Mouse (Mus musculus): Measurements from ENCODE around the gene Ctnna3. TPM values are rescaled to one million over a fixed set of nuclear protein-coding genes. Genes with fewer than 3 reads are reported as not detected.
"Not testable (repeated sequence)": the region's sequence is repeated elsewhere in the genome, so short reads cannot be mapped to it uniquely, and the experiment has no call there.

Ctnna3 gene
- polyA plus RNA-seq, 1 experiment from 2014 or later: 0.48 TPM

- no peak for DNase-seq (ENCODE audit: low spot score)
Observed at GRCm38 (mm10) chr10:64870888-64871287, 1441.0 kb downstream of the Ctnna3 start.

- no peak for DNase-seq (ENCODE audit: low spot score)
Observed at GRCm38 (mm10) chr10:64876506-64876905, 1446.6 kb downstream of the Ctnna3 start.

- DNase-seq (ENCODE audit: low spot score): no peak
Observed at GRCm38 (mm10) chr10:64879860-64880259, 1450.0 kb downstream of the Ctnna3 start.

GRCm38 (mm10) chr10:64886946-64887345 is 1457.0 kb downstream of the Ctnna3 start:
- DNase-seq (ENCODE audit: low spot score): no peak

- DNase-seq (ENCODE audit: low spot score): no peak
Observed at GRCm38 (mm10) chr10:64892458-64892857, 1462.6 kb downstream of the Ctnna3 start.

GRCm38 (mm10) chr10:64898739-64899138 is 1468.8 kb downstream of the Ctnna3 start:
- no peak for DNase-seq (ENCODE audit: low spot score)

GRCm38 (mm10) chr10:64901726-64902125 is 1471.8 kb downstream of the Ctnna3 start:
- no peak for DNase-seq (ENCODE audit: low spot score)

- DNase-seq (ENCODE audit: low spot score): no peak
Observed at GRCm38 (mm10) chr10:64940975-64941374, 1511.1 kb downstream of the Ctnna3 start.

- no peak for DNase-seq (ENCODE audit: low spot score)
Observed at GRCm38 (mm10) chr10:64958391-64958790, 1528.5 kb downstream of the Ctnna3 start.

GRCm38 (mm10) chr10:64992871-64993270 is 1563.0 kb downstream of the Ctnna3 start:
- no peak for DNase-seq (ENCODE audit: low spot score)

- no peak for DNase-seq (ENCODE audit: low spot score)
Observed at GRCm38 (mm10) chr10:65013525-65013924, 1583.6 kb downstream of the Ctnna3 start.

- no peak for DNase-seq (ENCODE audit: low spot score)
Observed at GRCm38 (mm10) chr10:65022667-65023066, 1592.8 kb downstream of the Ctnna3 start.

- DNase-seq (ENCODE audit: low spot score): not testable (repeated sequence)
Observed at GRCm38 (mm10) chr10:65033516-65033915, 1603.6 kb downstream of the Ctnna3 start.

Other genes with a start within 250 kb of the Ctnna3 start
- 0.04 and 0.08 TPM in 2 replicates for gene Mypn, start 226.1 kb upstream of the Ctnna3 start, polyA plus RNA-seq (2015; fragmentation: Nextera tagmentation; extraction: Ambion mirVana)
- 34.5 and 43.3 TPM in 2 replicates for gene Herc4, start 186.3 kb upstream of the Ctnna3 start, polyA plus RNA-seq (2015; fragmentation: Nextera tagmentation; extraction: Ambion mirVana)
- 8.6 and 9.5 TPM in 2 replicates for gene Sirt1, start 48.4 kb upstream of the Ctnna3 start, polyA plus RNA-seq (2015; fragmentation: Nextera tagmentation; extraction: Ambion mirVana)
- gene Dnajc12, start 47.7 kb upstream of the Ctnna3 start, polyA plus RNA-seq (2015; fragmentation: Nextera tagmentation; extraction: Ambion mirVana): 10.7 and 11.1 TPM in 2 replicates
- gene Gm7075, start 8.3 kb upstream of the Ctnna3 start, polyA plus RNA-seq (2015; fragmentation: Nextera tagmentation; extraction: Ambion mirVana): not detected in 2 replicates

All from thymus, postnatal 0 days (tissue).